Mouse (Mus musculus) E14TG2a.4 (cell line): ENCODE measurements around the gene Ninl.

Experiments
- H3K27me3 ChIP-seq: 2 replicates; pipeline ENCODE4 v1.6.1; 2014; ENCODE audit warnings: low read length, control low read depth; ENCODE audit not compliant: insufficient read depth
- H3K36me3 ChIP-seq: 2 replicates; pipeline ENCODE4 v1.6.1; 2014; ENCODE audit warnings: low read length, control low read depth; ENCODE audit not compliant: insufficient read depth
- H3K4me1 ChIP-seq: replicated peaks from 2 replicates; pipeline ENCODE4 v1.6.1; 2014; ENCODE audit warnings: low read depth, low read length, control low read depth
- H3K4me3 ChIP-seq: replicated peaks from 2 replicates; pipeline ENCODE4 v1.5.1; 2014; ENCODE audit warnings: mild to moderate bottlenecking, low read length
- H3K9me3 ChIP-seq: 2 replicates; pipeline ENCODE4 v1.6.1; 2014; ENCODE audit warnings: low read length, control low read depth
- CTCF ChIP-seq: conservative IDR thresholded peaks from 2 replicates; pipeline ENCODE4 v1.5.1; 2014; ENCODE audit warnings: low read length
- NANOG ChIP-seq: IDR thresholded peaks from 2 replicates; pipeline ENCODE4 v1.6.1; 2014; ENCODE audit warnings: borderline replicate concordance, low read length, mixed read lengths
- POU5F1 ChIP-seq: IDR thresholded peaks from 2 replicates; pipeline ENCODE4 v1.6.1; 2014; ENCODE audit warnings: low read length, borderline replicate concordance

Ninl gene

DNA sequence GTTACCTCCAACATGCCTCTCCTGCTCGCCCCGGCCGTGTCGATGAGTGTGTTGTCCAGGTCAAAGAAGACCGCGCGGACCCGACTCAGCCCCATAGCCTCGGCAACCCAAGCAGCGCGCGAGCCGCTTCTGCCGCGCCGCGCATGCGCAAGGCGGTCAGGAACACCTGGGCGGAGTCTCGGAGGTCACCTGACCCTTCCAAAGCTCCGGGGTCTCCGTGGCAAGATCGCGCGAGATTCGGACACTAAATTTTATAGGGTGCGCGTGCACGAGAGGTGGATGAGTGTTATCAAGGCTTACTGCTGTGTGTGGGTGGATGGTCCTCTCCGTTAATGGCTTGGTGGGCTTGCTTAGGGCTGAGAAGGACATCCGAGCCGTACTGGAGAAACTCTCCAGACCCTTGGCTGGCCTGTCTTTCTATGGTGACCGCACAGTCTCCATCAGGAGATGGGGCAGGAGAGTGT is at the start of gene Ninl, which contains the start of gene Nanp:
Gene Ninl, minus strand, starts transcription at position 151 of the 464 bp plus-strand sequence.
Gene Nanp, minus strand, starts transcription at position 167 of the 464 bp plus-strand sequence.
- Histone ChIP-seq H3K9me3 (no peaks in the 10 kb centered on the region), H3K27me3 (no peaks in the 10 kb centered on the region), H3K4me3 (peak within 1 kb of the TSS; percentile 97), H3K4me1 (peaks cover 28% of the 10 kb centered on the region), H3K36me3 (peaks cover 7% of the 10 kb centered on the region)
- TF ChIP-seq NANOG (no peak), POU5F1 (no peak), CTCF (no peak)

DNA sequence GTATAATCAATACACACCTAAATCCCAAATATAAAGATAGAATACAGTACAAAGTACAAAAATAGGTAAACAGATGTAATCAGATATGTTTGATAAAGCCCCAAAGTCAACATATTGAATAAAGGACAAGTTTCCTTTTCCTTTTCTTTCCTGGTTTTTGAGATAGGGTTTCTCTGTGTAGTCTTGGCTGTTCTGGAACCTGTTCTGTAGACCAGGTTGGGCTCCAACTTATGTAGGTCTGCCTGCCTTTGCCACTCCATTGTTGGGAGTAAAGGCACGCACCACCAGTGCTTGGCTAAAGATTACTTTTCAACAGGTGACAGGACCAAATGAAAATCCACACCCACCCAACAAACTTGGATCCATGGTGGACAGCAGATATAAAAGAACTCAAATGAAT is 17.5 kb upstream of the Ninl start:
- no peaks in the 10 kb centered on the region for H3K4me1 ChIP-seq
- no peaks in the 10 kb centered on the region; the same call in 1 of the 2 replicates for H3K27me3 ChIP-seq
- H3K4me3 ChIP-seq = no peak overlapping the region
- no peaks in the 10 kb centered on the region for H3K36me3 ChIP-seq
- TF ChIP-seq CTCF (no peak), POU5F1 (no peak), NANOG (no peak)
- H3K9me3 ChIP-seq = no peaks in the 10 kb centered on the region

DNA sequence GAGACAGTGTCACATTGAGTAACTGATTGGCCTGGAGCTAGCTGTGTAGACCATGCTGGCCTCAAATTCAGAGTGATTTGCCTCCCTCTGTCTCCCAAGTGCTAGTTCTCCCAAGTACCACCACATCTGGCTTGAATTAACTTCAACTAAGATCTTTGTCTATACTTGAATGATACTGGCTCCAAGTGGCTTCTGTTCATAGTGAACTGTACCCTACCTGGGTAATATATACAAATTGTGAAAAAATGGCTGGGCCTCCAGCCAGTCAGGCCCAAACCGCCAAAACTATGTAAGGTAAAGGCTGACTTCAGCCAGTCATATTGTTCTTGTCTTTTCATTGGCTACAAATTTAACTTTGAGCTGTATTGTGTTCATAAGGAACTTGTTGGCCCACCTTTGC is 1.2 kb upstream of the Ninl start:
- peak overlapping the region; percentile 97; the same call in 1 of the 2 replicates for H3K4me3 ChIP-seq
- H3K36me3 ChIP-seq = no peaks in the 10 kb centered on the region
- H3K9me3 ChIP-seq = no peaks in the 10 kb centered on the region
- peaks cover 27% of the 10 kb centered on the region for H3K4me1 ChIP-seq
- H3K27me3 ChIP-seq = no peaks in the 10 kb centered on the region
- TF ChIP-seq NANOG (no peak), POU5F1 (no peak), CTCF (no peak)

DNA sequence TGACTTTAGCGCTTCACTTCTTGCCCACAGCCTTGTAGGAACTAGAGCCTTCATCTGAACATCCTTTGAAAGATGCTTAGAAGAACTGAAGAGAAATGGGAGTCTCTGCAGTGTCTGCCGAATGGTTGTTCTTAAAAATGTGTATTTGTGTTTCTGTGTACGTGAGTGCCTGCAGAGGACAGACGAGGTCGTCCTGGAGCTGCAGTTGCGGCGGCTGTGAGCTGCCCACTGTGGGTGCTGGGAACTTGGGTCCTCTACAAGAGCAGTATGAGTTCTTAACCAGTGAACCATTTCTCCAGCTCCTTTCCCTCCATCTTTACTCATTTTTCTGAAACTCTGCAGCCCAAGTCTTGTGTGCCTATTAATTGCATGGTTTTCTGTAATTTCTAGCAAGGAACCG is 544 bp upstream of the Ninl start:
- no peak for TF ChIP-seq POU5F1
- no peak for TF ChIP-seq CTCF
- TF ChIP-seq NANOG = no peak
- peak overlapping the region; percentile 97 for H3K4me3 ChIP-seq
- peaks cover 4% of the 10 kb centered on the region; the same call in 1 of the 2 replicates for H3K36me3 ChIP-seq
- H3K4me1 ChIP-seq = peaks cover 27% of the 10 kb centered on the region
- no peaks in the 10 kb centered on the region for H3K9me3 ChIP-seq
- H3K27me3 ChIP-seq = no peaks in the 10 kb centered on the region

DNA sequence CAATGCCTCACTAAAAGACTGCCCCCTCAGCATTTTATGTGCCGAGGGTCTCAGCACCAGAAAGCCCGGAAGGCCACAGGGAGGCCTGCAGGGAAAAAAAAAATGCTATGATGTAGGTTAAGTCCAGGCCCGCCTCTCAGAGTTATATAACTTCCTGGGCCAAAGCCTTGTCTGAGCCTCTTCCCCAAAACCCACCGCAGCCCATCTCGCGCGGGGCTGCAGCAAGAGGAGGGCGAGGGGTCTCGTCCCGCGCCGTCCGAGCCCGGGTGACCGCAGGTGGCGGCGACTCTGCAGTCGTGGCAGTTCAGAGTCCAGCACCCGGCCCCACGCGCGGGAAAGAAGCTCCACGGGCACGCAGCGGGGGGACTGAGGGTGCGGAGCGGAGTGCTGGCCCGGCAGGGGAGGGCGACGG is 365 bp downstream of the Ninl start:
- H3K27me3 ChIP-seq = no peaks in the 10 kb centered on the region
- peak overlapping the region; percentile 97 for H3K4me3 ChIP-seq
- peaks cover 30% of the 10 kb centered on the region for H3K4me1 ChIP-seq
- H3K9me3 ChIP-seq = no peaks in the 10 kb centered on the region
- peaks cover 11% of the 10 kb centered on the region for H3K36me3 ChIP-seq
- no peak for TF ChIP-seq NANOG
- no peak for TF ChIP-seq CTCF
- no peak for TF ChIP-seq POU5F1

DNA sequence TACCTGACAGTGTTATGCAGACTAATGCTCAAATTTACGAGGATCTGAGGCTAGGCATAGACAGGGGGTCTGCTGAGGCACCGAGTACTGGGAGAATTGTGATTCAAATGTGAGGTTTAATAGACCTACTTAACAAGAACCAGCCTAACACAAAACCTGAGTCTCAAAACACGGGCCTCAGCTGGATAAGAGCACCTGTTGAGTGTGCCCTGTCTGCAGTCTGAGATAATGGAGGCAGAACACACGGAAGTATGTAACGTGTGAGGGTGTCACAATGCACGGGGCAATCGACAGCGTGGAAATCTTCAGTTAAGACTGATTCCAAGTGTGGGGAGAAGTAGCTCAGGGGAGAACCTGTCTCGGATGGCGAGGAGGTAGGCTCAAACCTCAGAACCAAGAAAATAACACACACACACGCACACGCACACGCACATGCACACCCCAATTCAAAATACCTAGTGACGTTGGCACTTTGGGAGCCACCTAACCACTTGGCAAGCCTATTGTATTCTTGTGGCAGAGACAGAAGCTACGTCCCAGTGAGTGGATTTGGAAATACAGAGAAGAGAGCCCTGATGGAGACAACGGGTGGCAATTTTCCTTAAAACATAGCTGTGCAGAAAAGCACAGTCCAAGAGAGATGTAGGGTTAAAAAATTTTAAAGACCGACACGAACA is 1.2 kb downstream of the Ninl start:
- Histone ChIP-seq H3K36me3 (peaks cover 14% of the 10 kb centered on the region), H3K4me1 (peaks cover 30% of the 10 kb centered on the region), H3K4me3 (peak overlapping the region; percentile 97), H3K9me3 (no peaks in the 10 kb centered on the region), H3K27me3 (no peaks in the 10 kb centered on the region)
- no peak for TF ChIP-seq NANOG
- TF ChIP-seq POU5F1 = no peak
- no peak for TF ChIP-seq CTCF

DNA sequence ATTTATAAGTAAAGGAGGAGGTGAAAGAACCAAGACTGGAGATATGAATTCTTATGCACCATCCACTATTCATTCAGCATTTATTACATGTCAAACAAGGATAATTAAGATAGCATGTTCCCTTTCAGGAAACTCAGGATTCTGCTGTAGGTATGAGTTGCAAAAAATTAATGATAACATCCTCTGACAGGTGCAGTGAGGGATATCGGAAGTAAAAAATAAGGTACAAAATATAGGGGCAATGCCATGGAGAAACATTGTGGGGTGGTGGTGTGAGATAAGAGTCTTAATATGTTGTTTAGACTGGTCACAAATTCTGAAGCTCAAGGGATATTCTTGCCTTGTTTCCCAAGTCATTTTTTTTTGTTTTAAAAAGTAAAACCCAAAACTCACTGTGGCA is 1.9 kb downstream of the Ninl start:
- peaks cover 21% of the 10 kb centered on the region for H3K36me3 ChIP-seq
- no peaks in the 10 kb centered on the region for H3K27me3 ChIP-seq
- no peaks in the 10 kb centered on the region for H3K9me3 ChIP-seq
- H3K4me1 ChIP-seq = peaks cover 30% of the 10 kb centered on the region
- peak overlapping the region; percentile 97; the same call in 1 of the 2 replicates for H3K4me3 ChIP-seq
- TF ChIP-seq POU5F1 (no peak), NANOG (no peak), CTCF (no peak)

DNA sequence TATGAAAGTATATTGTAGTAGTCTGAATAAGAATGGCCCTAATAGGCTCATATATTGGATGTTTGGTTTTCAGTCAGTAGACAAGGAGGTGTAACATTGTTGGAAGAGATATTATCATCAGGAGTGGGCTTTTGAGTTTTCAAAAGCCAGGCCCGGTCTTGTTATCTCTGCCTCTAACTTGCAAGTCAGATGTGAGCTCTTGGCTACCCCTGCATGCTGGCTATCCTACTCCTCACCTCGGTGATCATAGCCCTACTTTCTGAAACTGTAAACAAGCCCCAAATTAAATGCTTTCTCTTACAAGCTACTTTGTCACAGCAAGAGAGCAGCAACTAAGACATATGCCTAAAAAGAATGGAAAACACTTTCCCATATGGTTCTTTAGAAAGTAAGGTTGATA is 2.5 kb downstream of the Ninl start:
- no peak overlapping the region for H3K4me3 ChIP-seq
- TF ChIP-seq NANOG = no peak
- TF ChIP-seq POU5F1 = no peak
- TF ChIP-seq CTCF = no peak
- H3K36me3 ChIP-seq = peaks cover 21% of the 10 kb centered on the region
- H3K9me3 ChIP-seq = no peaks in the 10 kb centered on the region
- no peaks in the 10 kb centered on the region for H3K27me3 ChIP-seq
- H3K4me1 ChIP-seq = peaks cover 30% of the 10 kb centered on the region

DNA sequence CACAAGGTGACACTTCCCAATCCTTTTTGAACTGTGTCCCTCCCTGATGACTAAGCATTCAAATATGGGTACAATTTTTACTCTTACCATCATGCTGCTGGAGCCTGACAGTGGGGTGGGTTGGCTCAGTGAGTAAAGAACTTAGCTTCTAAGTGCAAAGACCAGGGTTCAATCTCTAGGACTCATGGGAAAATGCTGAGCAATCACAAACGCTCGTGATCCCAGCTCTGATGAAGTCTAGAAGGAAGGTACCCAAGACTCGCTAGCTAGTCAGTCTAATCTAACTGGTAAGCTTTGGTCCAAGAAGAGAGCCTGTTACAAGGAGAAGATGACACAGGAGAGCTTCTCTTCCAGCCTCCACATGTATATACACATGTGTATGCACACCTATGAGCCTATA is 4.7 kb downstream of the Ninl start:
- Histone ChIP-seq H3K9me3 (no peaks in the 10 kb centered on the region), H3K27me3 (no peaks in the 10 kb centered on the region), H3K4me3 (no peak overlapping the region), H3K36me3 (peaks cover 24% of the 10 kb centered on the region), H3K4me1 (peaks cover 24% of the 10 kb centered on the region)
- TF ChIP-seq POU5F1 (no peak), CTCF (no peak), NANOG (no peak)
